Mouse (Mus musculus): ENCODE data around the gene Morn1. TPM values are rescaled to one million over a fixed set of nuclear protein-coding genes. Genes with fewer than 3 reads are reported as not detected.

Morn1 gene
- total RNA-seq, 2 experiments from 2014 or later, result not detected

- ATAC-seq (replicated peaks; ENCODE audit: low FRiP score, poor library complexity, severe bottlenecking), result no peak
These were observed 89.8 kb downstream of the Morn1 start for GRCm38 (mm10) chr4:155176210-155176609.

GRCm38 (mm10) chr4:155178274-155178673 is 91.9 kb downstream of the Morn1 start:
- ATAC-seq (replicated peaks; ENCODE audit: low FRiP score, poor library complexity, severe bottlenecking), result no peak

- no peak for ATAC-seq (replicated peaks; ENCODE audit: low FRiP score, poor library complexity, severe bottlenecking)
These were observed 92.7 kb downstream of the Morn1 start for GRCm38 (mm10) chr4:155178981-155179512.

GRCm38 (mm10) chr4:155183201-155183600 is 96.8 kb downstream of the Morn1 start:
- ATAC-seq (replicated peaks; ENCODE audit: low FRiP score, poor library complexity, severe bottlenecking), result no peak

GRCm38 (mm10) chr4:155184248-155185070 is 98.1 kb downstream of the Morn1 start:
- ATAC-seq (replicated peaks; ENCODE audit: low FRiP score, poor library complexity, severe bottlenecking), result no peak

- ATAC-seq (replicated peaks; ENCODE audit: low FRiP score, poor library complexity, severe bottlenecking), result no peak
These were observed 99.5 kb downstream of the Morn1 start for GRCm38 (mm10) chr4:155185845-155186244.

- ATAC-seq (replicated peaks; ENCODE audit: low FRiP score, poor library complexity, severe bottlenecking), result no peak
These were observed 100.9 kb downstream of the Morn1 start for GRCm38 (mm10) chr4:155187192-155187674.

GRCm38 (mm10) chr4:155188341-155188740 is 102.0 kb downstream of the Morn1 start:
- no peak for ATAC-seq (replicated peaks; ENCODE audit: low FRiP score, poor library complexity, severe bottlenecking)

GRCm38 (mm10) chr4:155188803-155189202 is 102.4 kb downstream of the Morn1 start:
- ATAC-seq (replicated peaks; ENCODE audit: low FRiP score, poor library complexity, severe bottlenecking), result no peak

GRCm38 (mm10) chr4:155189711-155190139 is 103.3 kb downstream of the Morn1 start:
- ATAC-seq (replicated peaks; ENCODE audit: low FRiP score, poor library complexity, severe bottlenecking), result no peak

GRCm38 (mm10) chr4:155190275-155190674 is 103.9 kb downstream of the Morn1 start:
- ATAC-seq (replicated peaks; ENCODE audit: low FRiP score, poor library complexity, severe bottlenecking), result no peak

Other genes starting within 250 kb of the Morn1 start
- gene Ttc34, start 249.1 kb upstream of the Morn1 start, total RNA-seq (2015; ENCODE audit: low replicate concordance), result not detected in 2 replicates
- gene Ttc34, start 249.1 kb upstream of the Morn1 start, total RNA-seq (2017; ENCODE audit: low replicate concordance), result not detected in 2 replicates
- 1.0 and 4.0 TPM in 2 replicates for gene Mmel1, start 217.0 kb upstream of the Morn1 start, total RNA-seq (2015; ENCODE audit: low replicate concordance)
- 7.1 and 9.9 TPM in 2 replicates for gene Mmel1, start 217.0 kb upstream of the Morn1 start, total RNA-seq (2017; ENCODE audit: low replicate concordance)
- 3.6 and 8.8 TPM in 2 replicates for gene Fam213b, start 187.4 kb upstream of the Morn1 start, total RNA-seq (2015; ENCODE audit: low replicate concordance)
- 2.3 and 2.5 TPM in 2 replicates for gene Fam213b, start 187.4 kb upstream of the Morn1 start, total RNA-seq (2017; ENCODE audit: low replicate concordance)
- gene Tnfrsf14, start 158.0 kb upstream of the Morn1 start, total RNA-seq (2015; ENCODE audit: low replicate concordance), result 634 and 677 TPM in 2 replicates
- 775 and 846 TPM in 2 replicates for gene Tnfrsf14, start 158.0 kb upstream of the Morn1 start, total RNA-seq (2017; ENCODE audit: low replicate concordance)
- not detected in 2 replicates for gene Hes5, start 125.7 kb upstream of the Morn1 start, total RNA-seq (2015; ENCODE audit: low replicate concordance)
- gene Hes5, start 125.7 kb upstream of the Morn1 start, total RNA-seq (2017; ENCODE audit: low replicate concordance), result not detected in 2 replicates
- gene Pank4, start 122.5 kb upstream of the Morn1 start, total RNA-seq (2015; ENCODE audit: low replicate concordance), result 11.7 and 19.6 TPM in 2 replicates
- 11.1 and 11.2 TPM in 2 replicates for gene Pank4, start 122.5 kb upstream of the Morn1 start, total RNA-seq (2017; ENCODE audit: low replicate concordance)
- gene Plch2, start 29.8 kb upstream of the Morn1 start, total RNA-seq (2015; ENCODE audit: low replicate concordance), result not detected in 2 replicates
- not detected in 2 replicates for gene Plch2, start 29.8 kb upstream of the Morn1 start, total RNA-seq (2017; ENCODE audit: low replicate concordance)
- gene Pex10, start 19.6 kb upstream of the Morn1 start, total RNA-seq (2015; ENCODE audit: low replicate concordance), result 0.42 and 2.7 TPM in 2 replicates
- 0.42 and 3.6 TPM in 2 replicates for gene Pex10, start 19.6 kb upstream of the Morn1 start, total RNA-seq (2017; ENCODE audit: low replicate concordance)
- 27.1 and 49.3 TPM in 2 replicates for gene Rer1, start 195 bp upstream of the Morn1 start, total RNA-seq (2015; ENCODE audit: low replicate concordance)
- 34.8 and 36.0 TPM in 2 replicates for gene Rer1, start 195 bp upstream of the Morn1 start, total RNA-seq (2017; ENCODE audit: low replicate concordance)
- gene Ski, start 136.0 kb downstream of the Morn1 start, total RNA-seq (2015; ENCODE audit: low replicate concordance), result 8.8 and 10.8 TPM in 2 replicates
- 2.8 and 3.4 TPM in 2 replicates for gene Ski, start 136.0 kb downstream of the Morn1 start, total RNA-seq (2017; ENCODE audit: low replicate concordance)
- gene Faap20, start 163.2 kb downstream of the Morn1 start, total RNA-seq (2015; ENCODE audit: low replicate concordance), result 5.4 and 8.1 TPM in 2 replicates
- gene Faap20, start 163.2 kb downstream of the Morn1 start, total RNA-seq (2017; ENCODE audit: low replicate concordance), result 2.9 and 3.5 TPM in 2 replicates